Mouse (Mus musculus) adrenal gland, adult 18-20 months (tissue): Measurements from ENCODE around the gene Gstk1. TPM values are rescaled to one million over a fixed set of nuclear protein-coding genes. Genes with fewer than 3 reads are reported as not detected.

Experiments
- DNase-seq, 2 experiments: peaks; one replicate each; pipeline ENCODE4 v3.0.0; 2021 to 2022; ENCODE audit warnings: low spot score in 2 of 2
- total RNA-seq, 2 experiments: library from RNA; stranded (reverse); gene quantifications; 1 replicate in 1 of 2; 2 replicates in 1 of 2; pipeline ENCODE4 v1.2.3; 2021

Gene Gstk1
- total RNA-seq, 2 experiments from 2014 or later: 79.7 to 476 TPM

DNA sequence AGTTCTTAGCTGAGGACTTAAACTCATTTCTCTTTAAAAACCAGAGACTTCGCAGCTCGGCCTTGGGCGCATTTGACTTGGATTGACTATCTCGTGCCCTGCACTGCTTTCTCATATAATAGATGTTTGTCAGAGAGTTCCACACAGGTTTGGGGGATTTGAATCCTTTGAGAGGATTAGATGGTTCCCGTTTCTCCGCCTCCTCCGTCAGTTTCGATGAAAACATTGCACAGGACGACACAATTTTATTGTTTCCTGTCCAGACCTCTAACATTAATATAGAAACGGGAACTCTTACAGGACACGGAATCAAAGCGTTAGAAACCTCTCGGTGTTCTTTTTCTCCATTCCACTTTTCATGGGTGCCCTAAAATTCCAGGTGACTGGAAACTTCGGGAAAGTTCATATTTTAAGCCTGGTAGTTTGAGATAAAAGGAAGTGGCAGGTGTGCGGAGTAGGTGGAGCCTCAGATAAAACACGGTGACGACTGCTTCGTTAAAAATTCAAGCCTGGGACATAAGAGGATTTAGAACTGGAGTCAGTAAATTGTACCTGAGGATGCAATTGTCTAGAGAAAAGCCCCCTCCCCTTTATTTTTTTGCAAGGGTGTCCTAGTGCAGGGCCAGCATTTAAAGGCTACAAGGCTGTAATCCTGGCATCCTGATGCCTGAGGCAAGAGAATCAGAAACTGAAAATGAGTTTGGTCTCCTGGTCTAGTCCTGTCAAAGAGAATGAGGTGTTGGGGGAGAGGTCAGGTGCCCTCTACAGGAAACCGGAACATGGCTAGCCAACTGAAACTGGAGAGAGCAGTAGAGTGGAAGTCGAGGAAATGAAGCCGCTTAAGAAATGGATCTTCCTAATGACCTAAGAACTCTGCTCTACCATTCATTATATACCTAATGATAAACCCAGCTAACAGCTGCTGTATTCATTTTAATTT is 19.9 kb downstream of the Gstk1 start:
- DNase-seq: no peak

DNA sequence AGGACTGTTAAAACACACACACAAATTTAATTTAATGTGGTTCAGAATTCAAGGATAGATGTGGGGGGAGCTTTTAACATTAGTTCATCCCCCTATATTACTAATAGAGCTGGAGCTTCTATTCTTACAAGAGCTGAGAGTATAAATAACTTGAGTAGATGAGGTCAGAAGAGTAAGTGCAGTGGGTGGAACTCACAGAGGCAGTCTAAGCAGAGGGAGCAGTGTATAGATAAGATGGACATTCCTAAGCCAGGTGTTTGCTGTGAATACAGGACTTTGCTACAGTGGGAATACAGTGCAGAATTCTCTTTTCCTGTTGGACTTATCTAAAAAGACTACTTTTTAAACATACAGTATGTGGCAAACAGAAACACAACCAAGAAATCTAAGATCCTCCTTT is 25.1 kb downstream of the Gstk1 start:
- DNase-seq: no peak

DNA sequence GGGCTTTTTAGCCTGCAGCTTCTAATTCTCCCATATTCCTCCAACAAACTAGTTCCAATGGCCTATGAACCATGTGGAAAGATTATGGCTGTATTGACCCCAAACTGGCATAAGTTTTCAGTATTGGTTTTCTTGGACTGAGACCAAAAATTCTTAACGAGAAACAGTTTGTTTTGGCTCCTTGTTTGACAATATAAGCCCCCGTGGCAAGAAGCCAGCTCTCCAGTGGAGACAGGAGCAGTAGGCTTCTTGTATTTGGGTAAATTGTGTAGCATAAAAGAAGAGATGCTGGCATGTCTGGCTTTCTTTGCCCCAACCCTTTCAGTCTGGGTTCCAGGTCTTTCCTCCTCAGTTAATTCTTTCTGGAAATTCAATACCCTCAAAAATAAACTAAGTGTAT is 30.4 kb downstream of the Gstk1 start:
- no peak for DNase-seq

DNA sequence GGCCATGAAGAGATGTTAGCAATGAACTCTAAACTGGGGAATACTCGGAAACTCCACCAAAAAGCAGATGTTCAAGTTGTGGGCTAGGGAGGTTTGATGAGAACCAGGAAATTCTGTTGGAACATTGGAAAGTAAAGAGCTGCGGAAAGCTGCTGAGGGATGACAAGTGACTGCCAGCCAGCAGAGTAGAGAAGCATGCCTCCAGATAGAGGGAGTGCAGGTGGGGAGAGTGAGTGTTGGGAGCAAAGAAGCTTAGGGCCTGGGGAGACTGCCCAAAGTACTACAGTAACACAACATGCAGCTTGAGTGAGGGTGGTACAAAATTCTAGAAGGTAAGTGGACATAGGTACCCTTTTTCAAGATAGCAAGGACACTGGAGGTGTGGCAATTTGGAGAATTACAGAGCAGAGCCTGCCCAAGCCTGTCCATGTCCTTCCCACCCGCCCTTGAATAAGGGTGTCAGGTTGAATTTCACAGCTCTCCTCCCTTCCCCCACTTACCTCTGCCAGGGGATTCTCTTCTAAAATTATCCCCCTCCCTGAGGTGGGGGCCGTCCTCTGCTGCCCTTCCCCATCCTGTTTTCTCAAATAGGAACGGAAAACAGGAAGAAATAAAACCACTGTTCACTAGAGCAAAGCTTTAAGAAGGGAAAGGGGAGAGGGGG is 37.3 kb downstream of the Gstk1 start:
- DNase-seq: no peak

DNA sequence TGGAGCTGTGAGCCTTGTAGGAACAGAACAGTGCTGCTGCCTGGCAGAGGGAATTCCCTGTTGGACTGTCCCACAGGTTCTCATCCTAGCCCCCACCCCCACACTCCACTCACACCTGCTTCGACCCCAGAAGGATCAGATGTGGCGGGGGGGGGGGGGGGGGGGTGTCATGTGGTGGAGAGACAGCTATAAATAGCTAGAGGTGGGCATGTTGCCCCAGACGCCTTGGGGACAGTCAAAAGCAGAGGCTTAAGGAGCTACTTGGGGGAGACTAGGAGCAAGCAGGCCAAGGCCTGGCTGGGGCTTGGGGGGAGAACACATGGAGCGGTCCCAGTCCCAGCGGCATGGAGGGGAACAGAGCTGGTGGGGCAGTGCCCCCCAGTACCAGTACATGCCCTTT is 40.7 kb downstream of the Gstk1 start, which contains the start of gene Clcn1:
Clcn1 (plus strand) TSS at position 238 of the 400 bp plus-strand sequence.
- DNase-seq: no peak

DNA sequence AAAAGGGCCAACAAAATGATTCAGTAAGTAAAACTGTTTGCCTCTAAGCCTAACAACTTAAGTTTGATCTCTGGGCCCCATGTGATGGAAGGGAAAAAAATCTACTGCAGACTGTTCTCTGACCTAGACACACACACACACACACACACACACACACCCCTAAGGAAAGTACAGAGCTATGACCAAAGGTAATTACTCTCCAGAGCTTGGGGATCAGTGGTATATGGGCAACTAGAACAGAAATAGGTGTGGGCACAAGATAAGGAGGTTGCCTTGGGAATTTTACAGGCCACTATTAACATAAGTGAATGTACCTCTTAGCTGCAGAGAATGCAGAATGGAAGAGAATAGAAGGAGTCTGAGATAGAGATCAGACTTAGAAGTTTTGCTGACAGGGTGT is 41.8 kb downstream of the Gstk1 start:
- no peak for DNase-seq

DNA sequence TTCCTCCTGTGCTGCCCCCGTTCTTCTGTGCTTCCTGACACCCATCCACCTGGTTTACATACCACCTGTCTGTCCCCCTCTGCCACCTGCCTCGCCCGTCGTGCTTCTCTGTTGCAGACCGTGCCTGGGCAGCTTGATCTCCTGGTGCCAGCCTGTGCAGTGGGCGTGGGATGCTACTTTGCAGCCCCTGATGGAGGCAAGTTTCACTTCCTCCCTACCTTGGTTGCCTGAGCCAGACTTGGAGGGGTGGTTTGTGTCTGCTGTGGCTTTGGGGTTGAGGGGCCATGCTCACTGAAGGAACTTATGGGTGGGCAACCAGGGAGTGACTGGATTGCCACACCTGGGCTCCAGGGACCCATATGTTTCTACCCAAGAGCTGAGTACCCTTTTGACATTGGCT is 47.6 kb downstream of the Gstk1 start:
- DNase-seq: no peak

DNA sequence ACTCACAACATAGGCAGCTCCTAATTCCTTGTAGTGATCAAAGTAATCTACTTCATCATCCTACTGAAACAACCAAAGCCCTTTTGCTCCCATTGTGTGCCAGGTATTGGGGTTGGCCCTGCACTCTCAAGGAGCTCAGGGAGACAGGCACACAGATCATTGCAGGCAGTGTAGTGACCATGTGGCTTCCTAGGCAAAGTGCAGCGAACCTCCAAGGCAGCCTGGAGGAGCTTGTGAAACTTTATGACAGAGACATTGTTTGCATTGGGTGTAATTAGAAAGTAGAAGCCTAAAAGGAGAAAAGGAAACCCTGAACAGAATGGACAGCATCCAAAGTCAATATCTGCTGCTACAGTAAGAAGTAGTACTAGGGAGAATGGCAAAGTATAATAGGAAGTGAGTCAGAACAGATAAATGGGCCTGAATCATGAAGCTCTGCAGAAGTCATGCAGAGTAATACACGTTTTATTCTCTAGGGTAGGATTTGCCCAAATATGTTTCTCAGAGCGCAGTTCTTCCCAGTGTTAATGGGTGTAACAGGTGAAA is 49.9 kb downstream of the Gstk1 start:
- no peak for DNase-seq

DNA sequence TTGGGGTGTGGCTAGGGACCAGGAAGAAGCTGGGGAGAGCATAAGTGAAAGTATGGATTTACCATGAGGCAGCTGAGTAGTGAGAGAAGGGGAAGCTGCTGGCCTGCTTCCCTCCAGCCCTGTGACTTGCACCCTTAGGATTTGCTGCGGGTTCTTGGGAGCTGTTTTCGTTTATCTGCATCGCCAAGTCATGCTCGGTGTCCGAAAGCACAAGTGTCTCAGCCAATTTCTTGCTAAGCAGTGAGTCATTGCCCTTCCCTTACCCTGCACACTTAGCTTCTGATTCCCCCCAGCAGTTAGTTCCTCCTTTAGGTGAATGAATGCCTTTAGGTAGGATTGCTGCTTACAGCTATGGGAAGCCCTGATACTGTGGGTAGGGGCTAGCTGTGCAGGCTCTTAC is 53.6 kb downstream of the Gstk1 start:
- no peak for DNase-seq

Other genes starting within 250 kb of the Gstk1 start
- gene Sva, start 207.5 kb upstream of the Gstk1 start, total RNA-seq: not detected
- not detected for gene Tas2r139, start 105.0 kb upstream of the Gstk1 start, total RNA-seq
- not detected for gene Tas2r144, start 30.6 kb upstream of the Gstk1 start, total RNA-seq
- 1 to 10 TPM in 1 of 2 experiments, under 1 TPM in 1; 0.35 to 5.6 TPM for gene Tmem139, start 16.0 kb downstream of the Gstk1 start, total RNA-seq
- gene Casp2, start 19.1 kb downstream of the Gstk1 start, total RNA-seq: 10 to 100 TPM; 16.6 to 24.1 TPM
- under 1 TPM; 0.10 TPM for gene Clcn1, start 40.8 kb downstream of the Gstk1 start, total RNA-seq
- under 1 TPM; 0.13 to 0.29 TPM for gene Fam131b, start 78.7 kb downstream of the Gstk1 start, total RNA-seq
- 100 to 1,000 TPM; 115 to 138 TPM for gene Zyx, start 103.7 kb downstream of the Gstk1 start, total RNA-seq
- gene Epha1, start 127.3 kb downstream of the Gstk1 start, total RNA-seq: under 1 TPM; 0.45 to 0.46 TPM
- 1 to 10 TPM in 1 of 2 experiments, not detected in 1; 4.5 TPM for gene Tas2r143, start 154.3 kb downstream of the Gstk1 start, total RNA-seq
- gene Tas2r135, start 159.5 kb downstream of the Gstk1 start, total RNA-seq: 1 to 10 TPM in 1 of 2 experiments, under 1 TPM in 1; 0.38 to 3.4 TPM
- gene Tas2r126, start 188.6 kb downstream of the Gstk1 start, total RNA-seq: under 1 TPM in 1 of 2 experiments, not detected in 1; 0.89 TPM
- gene Olfr458, start 219.3 kb downstream of the Gstk1 start, total RNA-seq: not detected
- gene Olfr457, start 230.4 kb downstream of the Gstk1 start, total RNA-seq: not detected
- not detected for gene Olfr456, start 241.3 kb downstream of the Gstk1 start, total RNA-seq